Mouse (Mus musculus): ENCODE results near the gene Irgq.

DNA sequence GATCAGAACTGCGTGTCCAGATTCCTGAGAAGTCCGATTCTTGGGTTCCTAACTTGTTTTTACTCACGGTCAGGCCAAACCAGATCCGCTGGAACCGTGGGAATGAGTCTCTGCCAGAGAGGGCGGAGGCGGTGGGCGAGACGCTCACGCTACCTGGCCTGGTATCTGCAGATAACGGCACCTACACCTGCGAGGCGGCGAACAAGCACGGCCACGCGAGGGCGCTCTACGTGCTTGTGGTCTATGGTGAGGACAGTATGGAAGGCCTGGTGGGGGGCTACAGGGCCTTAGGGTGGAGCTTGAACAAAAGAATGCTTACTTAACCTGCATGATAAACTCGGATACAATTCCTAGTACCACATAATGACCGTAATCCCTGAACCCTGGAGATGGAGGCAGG lies 29.0 kb upstream of the Irgq start:
- TF ChIP-seq CTCF (IDR thresholded peaks at IDR 0.05; ENCODE audit: insufficient read depth, low read length) (peak; percentile 30; the same call in 1 of the 2 replicates), POLR2A (IDR thresholded peaks at IDR 0.05; ENCODE audit: borderline replicate concordance, extremely low read depth, low read depth, low read length) (no peak)
